19 mouse cellular contexts compared by ENCODE assay signal in the genomic region with DNA sequence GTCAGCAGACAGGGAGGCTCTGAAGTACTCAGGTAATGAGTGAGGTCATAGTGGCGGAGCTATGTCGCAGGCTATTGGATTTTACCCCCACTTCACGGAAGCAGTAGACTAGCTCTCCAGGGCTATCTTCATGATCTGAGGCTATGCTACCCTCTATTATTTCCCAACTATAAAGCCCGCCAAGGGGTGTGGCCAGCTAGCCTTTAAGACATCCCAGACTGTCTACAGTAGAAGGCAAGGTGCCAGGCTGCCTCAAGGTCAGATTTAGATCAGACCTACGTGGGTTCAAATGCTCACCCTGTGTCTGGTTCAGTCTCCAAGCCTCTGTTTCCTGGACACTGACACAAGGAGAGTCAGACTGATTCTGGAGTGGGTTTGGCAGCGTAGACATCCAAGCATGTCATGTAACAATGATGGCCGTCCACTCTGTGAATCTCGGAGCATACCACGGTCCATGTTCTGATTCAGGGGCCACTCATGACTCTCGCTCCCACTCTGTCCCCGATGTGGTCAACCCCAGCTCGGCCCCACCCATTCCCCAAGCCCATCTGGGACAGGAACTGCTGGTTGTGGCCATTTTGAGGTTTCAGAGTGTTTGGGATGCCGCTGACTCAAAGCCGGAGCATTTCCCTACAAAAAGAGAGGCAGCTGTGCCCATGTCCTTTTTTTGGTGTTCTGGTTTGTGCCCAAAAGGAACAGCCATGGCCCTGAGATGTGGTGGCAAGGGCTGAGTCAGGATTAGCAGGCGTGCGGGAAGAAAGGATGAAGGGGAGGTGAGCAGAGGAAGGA. TPM values are rescaled to one million over a fixed set of nuclear protein-coding genes. Genes with fewer than 3 reads are reported as not detected.
A peak's percentile ranks its signal among the peaks of the same experiment; 100 is the strongest.
DNase-seq lines count a peak whose midpoint lies in the region; ATAC-seq lines count a peak whose summit lies in the region.
"Had no signal": no experiment of that assay in that cellular context is flagged by ENCODE, and none has a peak within 500 bp of the region (broad histone marks: within the 10 kb centered on the region; RNA-seq: fewer than 3 reads in every experiment).

No protein-coding gene starts in this region.

- H3K4me2 ChIP-seq in kidney, embryonic 16.5 days (replicated peaks; ENCODE audit: low read depth, low read length), result no peak overlapping the region
- H3K4me2 ChIP-seq: embryonic facial prominence, embryonic 13.5 days; forebrain, embryonic 13.5 days; heart, embryonic 12.5 days; hindbrain, embryonic 14.5 days had no signal

- H3K27ac ChIP-seq in kidney, embryonic 16.5 days (ENCODE audit: low read length), result no peak overlapping the region
- H3K27ac ChIP-seq: embryonic facial prominence, embryonic 13.5 days; forebrain, embryonic 13.5 days; hindbrain, embryonic 10.5 days; hindbrain, embryonic 14.5 days had no signal

- WGBS in kidney, embryonic 16.5 days, result 84% methylated on average over 16 of the region's 16 CpGs

- ATAC-seq in common myeloid progenitor, adult 5-6 weeks (replicated peaks; ENCODE audit: low read depth, poor library complexity, severe bottlenecking), result peak; percentile 42
- peak; percentile 46 for ATAC-seq in megakaryocyte progenitor cell, adult 5-6 weeks (replicated peaks; ENCODE audit: poor library complexity)
- ATAC-seq in kidney, embryonic 16.5 days (ENCODE audit: low FRiP score, low TSS enrichment), result no peak
- ATAC-seq: forebrain, embryonic 13.5 days had no signal

- DNase-seq in 3134 (ENCODE audit: extremely low read depth, insufficient read length, low spot score), result peak; percentile 89
- DNase-seq in 416B (ENCODE audit: low read depth), result peak; percentile 78
- DNase-seq in adipocyte (ENCODE audit: low spot score), result no peak
- no peak for DNase-seq in spleen, postnatal 14 days (ENCODE audit: low spot score in 2 of 2)
- DNase-seq: adrenal gland, postnatal 10 days; cerebellum, adult 11-12 months; cerebellum, adult 9-10 months; cerebellum, postnatal 25 days; gastrocnemius, postnatal 14 days; kidney, adult 18-20 months had no signal

- no peaks in the 10 kb centered on the region for H3K27me3 ChIP-seq in kidney, embryonic 16.5 days (ENCODE audit: insufficient read depth, low read length)
- H3K27me3 ChIP-seq: forebrain, embryonic 13.5 days had no signal

- H3K4me3 ChIP-seq in kidney, embryonic 16.5 days (ENCODE audit: low read length), result no peak overlapping the region
- H3K4me3 ChIP-seq: embryonic facial prominence, embryonic 13.5 days; forebrain, embryonic 13.5 days; heart, embryonic 12.5 days; hindbrain, embryonic 10.5 days had no signal

- no peaks in the 10 kb centered on the region for H3K36me3 ChIP-seq in kidney, embryonic 16.5 days (ENCODE audit: insufficient read depth, low read length)
- H3K36me3 ChIP-seq: embryonic facial prominence, embryonic 13.5 days; heart, embryonic 12.5 days; hindbrain, embryonic 10.5 days had no signal

- peaks cover 23% of the 10 kb centered on the region for H3K4me1 ChIP-seq in kidney, embryonic 16.5 days (ENCODE audit: insufficient read depth, low read length)
- H3K4me1 ChIP-seq: heart, embryonic 12.5 days had no signal

- no peak overlapping the region for H3K9ac ChIP-seq in kidney, embryonic 16.5 days (replicated peaks; ENCODE audit: low read length)
- H3K9ac ChIP-seq: embryonic facial prominence, embryonic 13.5 days; forebrain, embryonic 13.5 days; heart, embryonic 12.5 days; hindbrain, embryonic 14.5 days had no signal

- no peaks in the 10 kb centered on the region for H3K9me3 ChIP-seq in kidney, embryonic 16.5 days (ENCODE audit: low read length)
- H3K9me3 ChIP-seq: embryonic facial prominence, embryonic 13.5 days; forebrain, embryonic 13.5 days; heart, embryonic 12.5 days; hindbrain, embryonic 10.5 days had no signal

RNA-seq across cellular contexts. Expression of a gene that starts 4.4 kb away (rescaled TPM):
- total RNA-seq in common myeloid progenitor, adult 5-6 weeks (2017), result not detected in 2 replicates
- total RNA-seq in megakaryocyte progenitor cell, adult 5-6 weeks (2015), result not detected in 2 replicates
- not detected in 2 replicates for total RNA-seq in megakaryocyte progenitor cell, adult 5-6 weeks (2017)
- 2.7 and 4.0 TPM in 2 replicates for polyA plus RNA-seq in kidney, embryonic 16.5 days (2015; fragmentation: Nextera tagmentation; extraction: Ambion mirVana)
- total RNA-seq: CH12.LX had no signal

RNA-seq across cellular contexts. Expression of a gene that starts 7.7 kb away (rescaled TPM):
- not detected in 2 replicates for total RNA-seq in common myeloid progenitor, adult 5-6 weeks (2017)
- total RNA-seq in megakaryocyte progenitor cell, adult 5-6 weeks (2015), result not detected in 2 replicates
- total RNA-seq in megakaryocyte progenitor cell, adult 5-6 weeks (2017), result not detected in 2 replicates
- polyA plus RNA-seq in kidney, embryonic 16.5 days (2015; fragmentation: Nextera tagmentation; extraction: Ambion mirVana), result 0.58 and 0.81 TPM in 2 replicates
- total RNA-seq: CH12.LX had no signal

RNA-seq across cellular contexts. Expression of a gene that starts 16.4 kb away (rescaled TPM):
- total RNA-seq in common myeloid progenitor, adult 5-6 weeks (2017), result 23.7 and 32.0 TPM in 2 replicates
- total RNA-seq in megakaryocyte progenitor cell, adult 5-6 weeks (2015), result 22.6 and 29.6 TPM in 2 replicates
- total RNA-seq in megakaryocyte progenitor cell, adult 5-6 weeks (2017), result 31.4 and 45.3 TPM in 2 replicates
- 65.8 and 68.7 TPM in 2 replicates for polyA plus RNA-seq in kidney, embryonic 16.5 days (2015; fragmentation: Nextera tagmentation; extraction: Ambion mirVana)

Comparison
In these comparisons a context has a peak if more than half of its experiments do, and no peak if none do; other contexts are left out.
1. DNase-seq: peak in 3134 (single experiment) and 416B (single experiment); none in adipocyte (single experiment) and spleen, postnatal 14 days (0 of 2).